Mouse (Mus musculus) kidney, embryonic 14.5 days (tissue): ENCODE results near the gene Tbc1d30. TPM values are rescaled to one million over a fixed set of nuclear protein-coding genes. Genes with fewer than 3 reads are reported as not detected.

Source experiments
- ATAC-seq: fragments of 200-750 bp; cut with Nextera tagmentation; 2 replicates; pipeline ENCODE4 v1.8.0; 2017; ENCODE audit warnings: moderate number of reproducible peaks, mild to moderate bottlenecking, moderate TSS enrichment, moderate library complexity; ENCODE audit not compliant: low FRiP score, low TSS enrichment
- H3K27ac ChIP-seq: fragments of 300-500 bp; sonication (generic); 2 replicates; pipeline ENCODE4 v1.5.1; 2014; ENCODE audit warnings: low read depth, mild to moderate bottlenecking, low read length, moderate library complexity, mixed read lengths
- H3K27me3 ChIP-seq: fragments of 300-500 bp; sonication (generic); 2 replicates; pipeline ENCODE4 v1.6.1; 2014; ENCODE audit warnings: mild to moderate bottlenecking, low read length; ENCODE audit not compliant: control insufficient read depth, insufficient read depth
- H3K36me3 ChIP-seq: fragments of 300-500 bp; sonication (generic); 2 replicates; pipeline ENCODE4 v1.6.1; 2014; ENCODE audit warnings: low read length, mixed read lengths; ENCODE audit not compliant: control insufficient read depth, insufficient read depth
- H3K4me1 ChIP-seq: fragments of 300-500 bp; sonication (generic); 2 replicates; pipeline ENCODE4 v1.6.1; 2014; ENCODE audit warnings: low read length, mixed read lengths; ENCODE audit not compliant: control insufficient read depth, insufficient read depth
- H3K4me2 ChIP-seq: fragments of 300-500 bp; sonication (generic); replicated peaks from 2 replicates; pipeline ENCODE4 v1.6.1; 2014; ENCODE audit warnings: low read depth, mild to moderate bottlenecking, low read length
- H3K4me3 ChIP-seq: fragments of 300-500 bp; sonication (generic); 2 replicates; pipeline ENCODE4 v1.5.1; 2014; ENCODE audit warnings: mild to moderate bottlenecking, low read length
- H3K9ac ChIP-seq: fragments of 300-500 bp; sonication (generic); 2 replicates; pipeline ENCODE4 v1.6.1; 2014; ENCODE audit warnings: low read depth, mild to moderate bottlenecking, low read length, moderate library complexity
- H3K9me3 ChIP-seq: fragments of 300-500 bp; sonication (generic); 2 replicates; pipeline ENCODE4 v1.6.1; 2016; ENCODE audit warnings: low read length; ENCODE audit not compliant: control insufficient read depth
- WGBS: fragments of 180-500 bp; shearing (Covaris S2); extraction: QIAGEN DNeasy Blood & Tissue Kit; methylation state at CpG from one replicate; pipeline ENCODE4 v1.1.7; 2014; 5-methylcytosine and 5-hydroxymethylcytosine counted together
- polyA plus RNA-seq: library from polyadenylated mRNA; unstranded; fragments of >200 nt; fragmentation: Nextera tagmentation; extraction: Ambion mirVana; gene quantifications from 2 replicates; pipeline ENCODE4 v1.2.1, GENCODE M21; 2014

Tbc1d30 gene
- polyA plus RNA-seq, 1 experiment from 2014 or later: 0.76 TPM

- Histone ChIP-seq H3K9me3 (no peaks in the 10 kb centered on the region), H3K4me2 (peak overlapping the region; percentile 99), H3K27ac (no peak overlapping the region), H3K9ac (peak overlapping the region; percentile 44), H3K36me3 (no peaks in the 10 kb centered on the region), H3K4me1 (peaks cover 11% of the 10 kb centered on the region), H3K27me3 (peaks cover 55% of the 10 kb centered on the region), H3K4me3 (peak overlapping the region; percentile 66)
- under 1% methylated on average over 76 of the region's 77 CpGs for WGBS
- peak; percentile 83; the same call in 1 of the 2 replicates for ATAC-seq
Measured at GRCm38 (mm10) chr10:121310511-121311221, 40.4 kb downstream of the Tbc1d30 start.

- H3K4me1 ChIP-seq: peaks cover 11% of the 10 kb centered on the region
- ATAC-seq: peak; percentile 44
- WGBS: 1% methylated on average over 32 of the region's 32 CpGs
- H3K36me3 ChIP-seq: no peaks in the 10 kb centered on the region
- H3K4me2 ChIP-seq: peak overlapping the region; percentile 99
- H3K4me3 ChIP-seq: peak overlapping the region; percentile 66
- peak overlapping the region; percentile 44; the same call in 1 of the 2 replicates for H3K9ac ChIP-seq
- no peaks in the 10 kb centered on the region for H3K9me3 ChIP-seq
- no peak overlapping the region for H3K27ac ChIP-seq
- peaks cover 55% of the 10 kb centered on the region for H3K27me3 ChIP-seq
Measured at GRCm38 (mm10) chr10:121309801-121310510, 41.1 kb downstream of the Tbc1d30 start.

DNA sequence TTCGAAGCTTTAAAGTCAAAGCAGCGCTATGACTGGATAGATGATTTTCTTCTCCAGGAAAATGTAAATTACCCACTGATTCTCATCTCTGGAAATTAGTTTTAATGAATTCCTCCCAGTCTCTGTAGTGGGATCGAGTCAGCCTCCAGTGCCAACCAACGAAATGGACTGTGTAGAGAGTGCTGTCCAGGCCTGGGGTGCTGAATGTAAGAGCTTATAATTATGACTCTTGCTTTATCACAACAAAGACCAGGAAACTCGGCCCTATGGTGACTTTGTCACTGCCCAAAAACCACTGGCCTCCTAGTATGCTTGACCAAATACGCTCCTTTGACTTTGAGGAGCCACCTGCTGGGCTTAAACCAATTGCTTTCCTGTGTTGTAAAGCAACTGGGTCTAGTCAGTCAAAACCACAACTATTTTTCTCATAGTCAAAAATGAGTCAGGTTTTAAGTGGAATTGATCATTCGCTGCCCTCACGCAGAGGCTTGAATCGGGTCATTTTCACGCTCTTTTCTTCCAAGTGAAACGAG is 41.9 kb downstream of the Tbc1d30 start:
- ATAC-seq: no peak
- H3K9ac ChIP-seq: no peak overlapping the region
- H3K4me1 ChIP-seq: peaks cover 11% of the 10 kb centered on the region
- no peak overlapping the region for H3K4me2 ChIP-seq
- no peaks in the 10 kb centered on the region for H3K36me3 ChIP-seq
- H3K4me3 ChIP-seq: peak overlapping the region; percentile 66; the same call in 1 of the 2 replicates
- no peaks in the 10 kb centered on the region for H3K9me3 ChIP-seq
- 22% methylated on average over 11 of the region's 11 CpGs for WGBS
- peaks cover 53% of the 10 kb centered on the region for H3K27me3 ChIP-seq
- H3K27ac ChIP-seq: no peak overlapping the region

DNA sequence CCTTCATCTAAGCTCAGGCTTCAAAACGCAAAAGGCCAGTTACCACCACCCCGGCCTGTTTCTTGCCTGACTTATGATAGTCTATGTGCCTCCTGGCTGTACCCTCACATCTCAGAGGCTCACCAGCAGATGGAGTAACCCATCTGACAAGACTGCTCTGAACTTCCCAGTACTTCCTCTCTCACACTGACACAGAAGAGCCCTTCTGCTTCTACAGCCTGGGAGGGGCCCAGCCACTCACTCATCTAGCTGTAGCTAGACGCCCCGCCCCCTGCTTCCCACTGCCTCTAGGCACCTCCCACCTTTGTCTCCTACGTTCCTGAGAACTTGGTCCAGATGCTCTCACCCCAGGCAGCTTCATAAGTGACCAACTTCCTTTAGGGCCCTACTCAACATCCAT is 45.6 kb downstream of the Tbc1d30 start:
- H3K36me3 ChIP-seq: no peaks in the 10 kb centered on the region
- H3K9ac ChIP-seq: no peak overlapping the region
- H3K4me3 ChIP-seq: no peak overlapping the region
- H3K4me2 ChIP-seq: no peak overlapping the region
- H3K27ac ChIP-seq: no peak overlapping the region
- ATAC-seq: no peak
- 26% methylated on average over 5 of the region's 5 CpGs for WGBS
- H3K9me3 ChIP-seq: no peaks in the 10 kb centered on the region
- peaks cover 9% of the 10 kb centered on the region for H3K4me1 ChIP-seq
- H3K27me3 ChIP-seq: peaks cover 28% of the 10 kb centered on the region

DNA sequence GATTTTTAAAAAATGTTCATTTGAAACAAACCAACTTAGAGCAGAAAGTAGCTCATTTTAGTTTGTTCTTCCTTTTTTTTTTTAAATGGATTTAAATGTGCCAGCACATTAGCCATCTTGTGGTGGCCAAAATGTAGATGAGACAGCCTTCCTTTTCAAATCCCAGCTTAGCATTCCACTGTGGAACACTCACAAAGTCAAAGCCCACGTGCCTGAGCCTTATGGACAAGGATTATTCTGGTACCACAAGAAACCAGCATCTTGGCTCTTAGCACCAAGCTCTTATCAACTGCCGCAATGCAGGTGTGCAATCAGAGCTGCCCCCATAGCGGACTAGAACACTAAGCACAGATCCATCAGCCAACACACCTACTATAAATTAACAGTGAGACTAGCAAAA is 47.5 kb downstream of the Tbc1d30 start:
- Histone ChIP-seq H3K4me3 (no peak overlapping the region), H3K9ac (no peak overlapping the region), H3K4me2 (no peak overlapping the region), H3K27me3 (peaks cover 9% of the 10 kb centered on the region; the same call in 1 of the 2 replicates), H3K9me3 (no peaks in the 10 kb centered on the region), H3K4me1 (no peaks in the 10 kb centered on the region), H3K27ac (no peak overlapping the region), H3K36me3 (no peaks in the 10 kb centered on the region)
- 78% methylated on average over 3 of the region's 3 CpGs for WGBS
- no peak for ATAC-seq

- H3K9me3 ChIP-seq: no peaks in the 10 kb centered on the region
- no peak overlapping the region for H3K4me2 ChIP-seq
- H3K4me3 ChIP-seq: no peak overlapping the region
- no peak overlapping the region for H3K9ac ChIP-seq
- H3K36me3 ChIP-seq: no peaks in the 10 kb centered on the region
- 78% methylated on average over 14 of the region's 14 CpGs for WGBS
- ATAC-seq: no peak
- no peaks in the 10 kb centered on the region for H3K4me1 ChIP-seq
- no peak overlapping the region for H3K27ac ChIP-seq
- 0 out of 2 replicates have a peak, but pooled peaks cover 5% of the 10 kb centered on the region for H3K27me3 ChIP-seq
Measured at GRCm38 (mm10) chr10:121301868-121302267, 49.2 kb downstream of the Tbc1d30 start.

DNA sequence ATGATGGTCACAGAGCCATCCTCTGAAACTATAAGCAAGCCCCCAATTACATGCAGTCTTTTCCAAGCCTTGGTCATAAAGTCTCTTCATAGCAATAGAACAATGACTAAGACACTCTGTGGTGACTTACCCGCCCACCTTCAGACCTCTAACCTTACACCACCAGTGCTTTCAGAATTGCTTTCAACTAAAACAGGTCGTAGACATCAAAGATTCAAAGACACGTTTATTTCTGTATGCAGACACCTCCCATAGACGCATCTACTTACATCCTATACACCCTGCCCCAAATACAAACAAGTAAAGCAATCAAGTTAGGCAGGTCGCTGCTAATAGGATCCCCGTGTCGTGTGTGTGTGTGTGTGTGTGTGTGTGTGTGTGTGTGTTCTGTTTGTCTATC is 50.4 kb downstream of the Tbc1d30 start:
- Histone ChIP-seq H3K4me3 (no peak overlapping the region), H3K36me3 (no peaks in the 10 kb centered on the region), H3K4me1 (no peaks in the 10 kb centered on the region), H3K9ac (no peak overlapping the region), H3K27me3 (0 out of 2 replicates have a peak, but pooled peaks cover 5% of the 10 kb centered on the region), H3K9me3 (no peaks in the 10 kb centered on the region), H3K4me2 (no peak overlapping the region), H3K27ac (no peak overlapping the region)
- 68% methylated on average over 7 of the region's 7 CpGs for WGBS
- no peak for ATAC-seq

- H3K27ac ChIP-seq: no peak overlapping the region
- 14% methylated on average over 25 of the region's 25 CpGs for WGBS
- no peak overlapping the region; the same call in 1 of the 2 replicates for H3K9ac ChIP-seq
- no peaks in the 10 kb centered on the region for H3K36me3 ChIP-seq
- H3K9me3 ChIP-seq: no peaks in the 10 kb centered on the region
- peak overlapping the region; percentile 19; the same call in 1 of the 2 replicates for H3K4me3 ChIP-seq
- ATAC-seq: peak; percentile 75; the same call in 1 of the 2 replicates
- no peaks in the 10 kb centered on the region for H3K4me1 ChIP-seq
- H3K27me3 ChIP-seq: 0 out of 2 replicates have a peak, but pooled peaks cover 5% of the 10 kb centered on the region
- H3K4me2 ChIP-seq: peak overlapping the region; percentile 38
Measured at GRCm38 (mm10) chr10:121297054-121297701, 53.9 kb downstream of the Tbc1d30 start.
